Mouse (Mus musculus): ENCODE data around the gene Rnf11. TPM values are rescaled to one million over a fixed set of nuclear protein-coding genes. Genes with fewer than 3 reads are reported as not detected.

The Rnf11 gene
- polyA plus RNA-seq, 1 experiment from 2014 or later: 51.7 TPM

DNA sequence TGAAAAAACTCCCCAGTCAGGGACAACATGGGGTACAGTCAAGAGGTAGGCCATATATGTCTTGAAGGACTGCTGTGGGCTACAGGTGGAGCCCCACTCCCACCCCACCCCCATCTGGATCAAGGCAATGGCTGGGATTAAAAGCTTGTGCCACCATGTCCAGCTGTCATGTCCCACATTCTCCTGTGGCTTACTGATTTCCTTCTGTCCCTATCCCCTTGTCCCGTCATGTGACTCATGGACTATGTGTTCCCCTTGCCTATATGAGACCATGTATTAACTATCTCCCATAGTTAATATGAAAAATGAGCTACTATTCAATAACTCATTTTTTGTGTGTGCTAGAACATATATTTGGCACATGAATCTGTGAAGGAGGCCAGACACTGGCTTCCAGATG lies 50.3 kb downstream of the Rnf11 start:
- DNase-seq (ENCODE audit: low spot score): no peak
- H3K4me1 ChIP-seq (ENCODE audit: insufficient read depth, low read depth, low read length): no peaks in the 10 kb centered on the region
- no peak overlapping the region for H3K4me3 ChIP-seq (ENCODE audit: low read depth, low read length)
- 95% methylated on average over 1 of the region's 1 CpGs for WGBS
- no peaks in the 10 kb centered on the region for H3K27me3 ChIP-seq (replicated peaks; ENCODE audit: insufficient read depth, low read length)
- TF ChIP-seq EP300 (IDR thresholded peaks at IDR 0.05) (no peak), CTCF (IDR thresholded peaks at IDR 0.05) (no peak)
- no peaks in the 10 kb centered on the region for H3K9me3 ChIP-seq (ENCODE audit: low read length)
- no peak overlapping the region for H3K27ac ChIP-seq (ENCODE audit: low read length)
- H3K36me3 ChIP-seq (ENCODE audit: insufficient read depth, low read length): no peaks in the 10 kb centered on the region
- ATAC-seq: no peak
- no peak overlapping the region for H3K9ac ChIP-seq (replicated peaks; ENCODE audit: low read depth)
- H3K4me2 ChIP-seq (replicated peaks; ENCODE audit: low read depth, low read length): no peak overlapping the region

DNA sequence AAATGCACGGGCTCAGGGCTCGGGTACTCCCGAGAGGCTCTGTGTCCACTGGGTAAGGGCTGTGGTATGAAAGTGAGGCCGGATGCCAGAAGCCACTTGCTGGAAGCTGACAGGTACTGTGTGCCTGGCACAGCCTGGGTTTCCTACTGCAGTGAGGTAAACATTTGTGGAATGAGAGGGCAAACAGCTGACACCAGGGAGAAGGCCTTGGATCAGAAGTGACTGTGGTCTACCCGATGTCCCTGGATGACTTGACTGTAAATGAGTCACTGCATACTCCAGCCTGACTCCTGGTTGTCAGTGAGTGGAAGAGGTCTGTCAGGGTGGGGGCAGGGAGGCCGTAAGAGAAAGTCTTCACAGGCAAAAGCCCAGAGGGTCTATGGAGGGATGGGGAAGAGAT lies 50.9 kb downstream of the Rnf11 start:
- H3K4me3 ChIP-seq (ENCODE audit: low read depth, low read length): no peak overlapping the region
- TF ChIP-seq EP300 (IDR thresholded peaks at IDR 0.05) (peak; percentile 21; the same call in 1 of the 2 replicates), CTCF (IDR thresholded peaks at IDR 0.05) (0 out of 2 replicates have a peak, but pooled peaks have one; percentile 7)
- H3K9ac ChIP-seq (replicated peaks; ENCODE audit: low read depth): no peak overlapping the region
- H3K27me3 ChIP-seq (replicated peaks; ENCODE audit: insufficient read depth, low read length): no peaks in the 10 kb centered on the region
- peak; percentile 67 for DNase-seq (ENCODE audit: low spot score)
- H3K4me2 ChIP-seq (replicated peaks; ENCODE audit: low read depth, low read length): no peak overlapping the region
- no peaks in the 10 kb centered on the region for H3K9me3 ChIP-seq (ENCODE audit: low read length)
- H3K4me1 ChIP-seq (ENCODE audit: insufficient read depth, low read depth, low read length): no peaks in the 10 kb centered on the region
- no peaks in the 10 kb centered on the region for H3K36me3 ChIP-seq (ENCODE audit: insufficient read depth, low read length)
- ATAC-seq: peak; percentile 71
- 36% methylated on average over 6 of the region's 6 CpGs for WGBS
- peak overlapping the region; percentile 21; the same call in 1 of the 2 replicates for H3K27ac ChIP-seq (ENCODE audit: low read length)

DNA sequence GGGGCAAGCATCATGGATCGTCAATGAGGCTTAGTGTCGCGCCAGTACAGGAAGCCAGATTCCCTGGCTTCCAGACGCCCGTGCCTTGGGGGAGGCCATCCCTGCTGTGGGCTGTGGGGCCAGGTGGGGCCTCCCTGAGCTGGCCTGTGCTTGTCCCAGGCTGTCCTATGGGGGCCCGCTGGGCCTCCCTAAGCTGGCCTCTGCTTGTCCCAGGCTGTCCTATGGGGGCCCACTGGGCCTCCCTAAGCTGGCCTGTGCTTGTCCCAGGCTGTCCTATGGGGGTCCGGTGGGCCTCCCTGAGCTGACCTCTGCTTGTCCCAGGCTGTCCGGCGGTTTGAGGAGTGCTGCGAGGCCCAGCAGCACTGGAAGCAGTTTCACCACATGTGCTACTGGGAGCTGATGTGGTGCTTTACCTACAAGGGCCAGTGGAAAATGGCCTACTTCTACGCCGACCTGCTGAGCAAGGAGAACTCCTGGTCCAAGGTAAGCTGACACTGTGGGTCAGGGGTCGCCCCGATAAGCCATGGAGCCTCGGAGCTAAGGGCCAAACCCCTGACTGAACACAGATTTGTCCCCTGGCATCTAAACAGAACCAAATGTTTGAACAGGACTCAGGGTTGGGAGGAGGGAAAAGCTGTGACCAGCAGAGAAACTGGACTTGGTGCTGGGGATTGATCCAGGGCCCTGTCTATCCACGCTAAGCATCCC lies 51.7 kb downstream of the Rnf11 start:
- Histone ChIP-seq H3K27me3 (replicated peaks; ENCODE audit: insufficient read depth, low read length) (no peaks in the 10 kb centered on the region), H3K9ac (replicated peaks; ENCODE audit: low read depth) (no peak overlapping the region), H3K27ac (ENCODE audit: low read length) (peak overlapping the region; percentile 21; the same call in 1 of the 2 replicates), H3K9me3 (ENCODE audit: low read length) (no peaks in the 10 kb centered on the region), H3K4me3 (ENCODE audit: low read depth, low read length) (no peak overlapping the region), H3K36me3 (ENCODE audit: insufficient read depth, low read length) (no peaks in the 10 kb centered on the region), H3K4me1 (ENCODE audit: insufficient read depth, low read depth, low read length) (no peaks in the 10 kb centered on the region), H3K4me2 (replicated peaks; ENCODE audit: low read depth, low read length) (no peak overlapping the region)
- no peak for ATAC-seq
- 65% methylated on average over 16 of the region's 16 CpGs for WGBS
- no peak for DNase-seq (ENCODE audit: low spot score)
- TF ChIP-seq CTCF (IDR thresholded peaks at IDR 0.05) (no peak), EP300 (IDR thresholded peaks at IDR 0.05) (no peak)

DNA sequence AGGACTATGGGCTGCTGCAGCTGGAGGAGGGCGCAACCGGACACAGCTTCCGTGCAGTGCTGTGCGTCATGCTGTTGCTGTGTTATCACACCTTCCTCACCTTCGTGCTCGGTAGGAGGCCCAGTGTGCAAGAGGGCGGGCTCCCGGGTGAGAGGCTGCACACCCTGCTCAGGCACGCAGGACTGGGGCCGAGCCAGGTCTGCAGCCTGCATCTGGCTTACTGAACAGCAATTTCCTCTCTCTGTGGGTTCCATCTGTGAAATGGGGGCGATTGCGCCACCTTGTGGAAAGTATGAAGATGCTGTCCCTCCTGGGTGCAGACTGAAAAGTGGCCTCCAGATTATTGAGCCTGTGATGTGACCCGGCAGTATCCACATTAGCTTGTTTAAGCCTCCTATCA lies 53.7 kb downstream of the Rnf11 start:
- Histone ChIP-seq H3K27ac (ENCODE audit: low read length) (no peak overlapping the region), H3K9ac (replicated peaks; ENCODE audit: low read depth) (no peak overlapping the region), H3K4me3 (ENCODE audit: low read depth, low read length) (no peak overlapping the region), H3K4me1 (ENCODE audit: insufficient read depth, low read depth, low read length) (no peaks in the 10 kb centered on the region), H3K9me3 (ENCODE audit: low read length) (no peaks in the 10 kb centered on the region), H3K36me3 (ENCODE audit: insufficient read depth, low read length) (no peaks in the 10 kb centered on the region), H3K4me2 (replicated peaks; ENCODE audit: low read depth, low read length) (no peak overlapping the region), H3K27me3 (replicated peaks; ENCODE audit: insufficient read depth, low read length) (no peaks in the 10 kb centered on the region)
- WGBS: 31% methylated on average over 13 of the region's 13 CpGs
- TF ChIP-seq EP300 (IDR thresholded peaks at IDR 0.05): peak; percentile 14; the same call in 1 of the 2 replicates
- peak; percentile 81 for TF ChIP-seq CTCF (IDR thresholded peaks at IDR 0.05)
- ATAC-seq: peak; percentile 90
- DNase-seq (ENCODE audit: low spot score): peak; percentile 86

DNA sequence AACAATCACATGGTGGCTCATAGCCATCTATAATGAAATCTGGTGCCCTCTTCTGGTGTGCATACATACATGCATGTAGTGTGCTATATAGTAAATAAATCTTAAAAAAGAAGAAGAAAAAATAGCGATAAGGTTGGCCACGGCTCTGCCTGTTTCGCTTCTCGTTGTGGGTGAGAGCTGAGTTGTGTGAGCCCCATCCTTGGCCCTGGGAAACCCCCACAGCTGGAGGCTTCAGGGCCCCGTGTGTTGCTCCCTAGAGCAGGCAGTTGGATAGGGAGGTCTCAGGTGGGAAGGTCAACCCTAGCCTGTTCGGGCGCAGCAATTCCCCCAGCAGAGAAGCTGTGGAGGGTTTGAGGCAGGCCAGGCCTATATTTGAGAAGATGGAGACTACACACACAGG lies 54.3 kb downstream of the Rnf11 start:
- 86% methylated on average over 7 of the region's 7 CpGs for WGBS

DNA sequence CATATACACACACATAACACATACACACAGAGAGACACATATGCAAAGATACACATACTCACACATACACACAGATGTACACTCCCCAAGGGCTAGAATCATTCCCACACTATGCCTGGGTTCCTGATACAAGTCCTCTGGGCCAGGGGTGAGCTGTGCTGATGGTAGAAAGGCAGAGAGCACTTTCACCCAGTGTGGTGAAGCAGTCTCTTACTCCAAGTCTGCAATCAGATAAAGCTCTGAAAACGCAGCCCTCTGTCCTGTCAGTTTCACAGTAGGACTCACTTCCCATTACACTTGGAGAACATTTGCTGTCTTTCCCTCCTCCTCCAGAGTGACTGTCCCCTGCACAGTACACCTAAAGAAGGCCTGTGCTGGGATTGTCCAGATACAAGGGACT lies 57.5 kb downstream of the Rnf11 start:
- DNase-seq (ENCODE audit: low spot score): no peak
- Histone ChIP-seq H3K27ac (ENCODE audit: low read length) (no peak overlapping the region), H3K36me3 (ENCODE audit: insufficient read depth, low read length) (no peaks in the 10 kb centered on the region), H3K4me3 (ENCODE audit: low read depth, low read length) (no peak overlapping the region), H3K4me2 (replicated peaks; ENCODE audit: low read depth, low read length) (no peak overlapping the region), H3K27me3 (replicated peaks; ENCODE audit: insufficient read depth, low read length) (no peaks in the 10 kb centered on the region), H3K4me1 (ENCODE audit: insufficient read depth, low read depth, low read length) (no peaks in the 10 kb centered on the region), H3K9ac (replicated peaks; ENCODE audit: low read depth) (no peak overlapping the region), H3K9me3 (ENCODE audit: low read length) (no peaks in the 10 kb centered on the region)
- 55% methylated on average over 1 of the region's 1 CpGs for WGBS
- TF ChIP-seq CTCF (IDR thresholded peaks at IDR 0.05) (no peak), EP300 (IDR thresholded peaks at IDR 0.05) (no peak)
- no peak for ATAC-seq

More for the DNA sequence above, 54.3 kb downstream of the Rnf11 start:
- no peak overlapping the region for H3K4me2 ChIP-seq (replicated peaks; ENCODE audit: low read depth, low read length)
- no peaks in the 10 kb centered on the region for H3K36me3 ChIP-seq (ENCODE audit: insufficient read depth, low read length)
- no peaks in the 10 kb centered on the region for H3K4me1 ChIP-seq (ENCODE audit: insufficient read depth, low read depth, low read length)
- H3K4me3 ChIP-seq (ENCODE audit: low read depth, low read length): no peak overlapping the region
- H3K27ac ChIP-seq (ENCODE audit: low read length): no peak overlapping the region
- TF ChIP-seq EP300 (IDR thresholded peaks at IDR 0.05) (no peak), CTCF (IDR thresholded peaks at IDR 0.05) (no peak)
- H3K9ac ChIP-seq (replicated peaks; ENCODE audit: low read depth): no peak overlapping the region
- ATAC-seq (no peak), DNase-seq (ENCODE audit: low spot score) (no peak)
- H3K9me3 ChIP-seq (ENCODE audit: low read length): no peaks in the 10 kb centered on the region
- no peaks in the 10 kb centered on the region for H3K27me3 ChIP-seq (replicated peaks; ENCODE audit: insufficient read depth, low read length)
